Mouse (Mus musculus) granulocyte monocyte progenitor cell, adult 5-6 weeks (primary cell): ENCODE results near the gene Ifi27l2a. TPM values are rescaled to one million over a fixed set of nuclear protein-coding genes. Genes with fewer than 3 reads are reported as not detected.
"Not testable (repeated sequence)": the region's sequence is repeated elsewhere in the genome, so short reads cannot be mapped to it uniquely, and the experiment has no call there.

ENCODE experiments used
- ATAC-seq: replicated peaks from 2 replicates; pipeline ENCODE4 v1.8.0; 2016; ENCODE audit warnings: mild to moderate bottlenecking, moderate TSS enrichment, inconsistent platforms; ENCODE audit not compliant: poor library complexity, severe bottlenecking
- total RNA-seq, 2 experiments: library from RNA; stranded (forward) in 1 of 2; stranded (reverse) in 1 of 2; fragments of 200-712, 200-1000 nt in 1 of 2; fragments of >200 nt in 1 of 2; fragmentation: Nextera tagmentation in 1 of 2; gene quantifications; 2 replicates each; pipeline ENCODE4 v1.2.3; 2014 to 2017

Gene Ifi27l2a
- 1.3 and 8.9 TPM in 2 replicates for total RNA-seq (2014; fragmentation: Nextera tagmentation)
- 3.5 and 4.0 TPM in 2 replicates for total RNA-seq (2017)

DNA sequence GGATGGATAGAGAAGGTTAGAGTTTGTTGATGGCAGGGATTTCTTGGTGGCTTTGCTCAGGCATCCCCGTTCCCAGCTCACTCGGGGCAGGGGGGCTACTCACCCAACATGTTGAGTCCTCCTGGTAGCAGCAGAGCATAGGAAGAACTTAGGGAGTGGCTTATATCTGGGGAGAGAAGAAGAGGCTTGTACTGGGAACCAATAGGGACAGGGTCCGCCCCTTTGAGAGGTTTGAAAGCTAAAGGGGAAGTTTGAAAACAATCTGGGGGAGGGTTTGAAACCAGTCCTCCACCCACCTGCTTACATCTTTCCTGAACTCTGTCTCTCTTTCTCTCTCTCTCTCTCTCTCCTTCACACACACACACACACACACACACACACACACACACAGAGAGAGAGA lies at the start of gene Ifi27l2a:
Gene Ifi27l2a, minus strand, starts transcription at position 157 of the 400 bp plus-strand sequence.
- peak; percentile 74 for ATAC-seq

DNA sequence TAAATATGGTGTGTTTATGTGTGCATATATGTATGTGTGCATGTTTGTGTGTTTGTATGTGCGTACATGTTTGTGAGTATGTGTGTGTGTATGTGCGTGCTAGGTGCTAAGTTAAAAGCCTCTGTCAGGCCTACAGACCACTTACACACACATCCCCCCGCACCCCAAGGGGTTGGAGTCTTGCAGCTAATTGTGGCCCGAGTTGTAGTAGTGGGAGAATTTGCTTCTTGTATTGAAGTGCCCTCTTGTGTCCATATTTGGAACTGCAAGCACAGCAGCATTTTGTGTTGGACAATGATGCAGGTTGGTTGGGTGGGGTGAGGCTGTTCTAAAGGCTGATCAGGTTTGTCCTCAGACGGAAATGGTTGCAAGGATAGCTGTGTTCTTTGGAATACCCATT lies 49.3 kb upstream of the Ifi27l2a start:
- ATAC-seq: peak; percentile 74

DNA sequence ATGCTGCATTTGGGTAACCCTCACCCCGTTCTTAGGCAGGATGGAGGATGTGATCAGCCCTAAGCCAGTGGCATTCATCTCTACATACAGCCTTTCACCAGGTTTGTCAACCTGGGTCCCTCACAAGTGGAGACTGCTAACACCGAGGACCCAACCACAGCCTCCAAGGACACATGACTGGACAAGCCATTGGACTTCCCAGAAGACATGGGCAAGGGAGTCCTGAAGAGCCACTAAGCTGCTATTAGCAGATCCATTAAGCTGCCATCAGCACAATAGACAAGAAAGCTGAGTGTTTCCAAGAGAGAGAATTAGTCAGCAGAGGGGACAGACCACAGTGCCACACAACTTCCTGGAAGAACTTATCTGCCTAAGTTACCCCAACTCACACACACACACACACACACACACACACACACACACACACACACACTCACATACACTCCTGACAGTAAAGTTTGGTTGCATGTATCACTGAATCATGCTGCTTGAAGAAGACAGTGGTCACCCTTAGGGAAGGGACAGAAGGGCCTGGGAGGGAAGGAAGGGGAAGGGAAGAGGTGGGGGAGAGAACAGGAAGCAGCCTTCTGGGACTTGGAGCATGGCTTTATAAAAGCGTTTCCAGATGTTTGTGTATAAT lies 47.7 kb upstream of the Ifi27l2a start:
- 0 out of 2 replicates have a peak, but pooled peaks have one; percentile 20 for ATAC-seq

DNA sequence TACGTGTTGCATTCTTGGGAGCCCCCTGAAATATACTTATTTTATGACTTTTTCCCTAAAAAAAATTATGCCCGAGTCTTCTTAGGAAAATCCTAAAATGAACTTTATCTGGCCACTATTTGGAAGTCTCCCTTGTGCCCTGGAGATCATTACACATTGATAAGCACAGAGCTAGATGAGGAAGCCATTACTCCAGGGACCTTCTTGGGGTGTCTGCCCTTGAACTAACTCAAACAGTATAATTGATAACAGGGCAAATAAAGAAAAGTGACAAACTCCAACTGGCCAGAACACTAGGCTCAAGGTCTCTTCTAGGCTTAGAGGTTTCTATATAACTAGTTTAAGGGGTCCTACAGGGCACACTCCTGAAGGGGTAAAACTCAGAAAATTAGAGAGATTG lies 44.3 kb upstream of the Ifi27l2a start:
- no peak for ATAC-seq

DNA sequence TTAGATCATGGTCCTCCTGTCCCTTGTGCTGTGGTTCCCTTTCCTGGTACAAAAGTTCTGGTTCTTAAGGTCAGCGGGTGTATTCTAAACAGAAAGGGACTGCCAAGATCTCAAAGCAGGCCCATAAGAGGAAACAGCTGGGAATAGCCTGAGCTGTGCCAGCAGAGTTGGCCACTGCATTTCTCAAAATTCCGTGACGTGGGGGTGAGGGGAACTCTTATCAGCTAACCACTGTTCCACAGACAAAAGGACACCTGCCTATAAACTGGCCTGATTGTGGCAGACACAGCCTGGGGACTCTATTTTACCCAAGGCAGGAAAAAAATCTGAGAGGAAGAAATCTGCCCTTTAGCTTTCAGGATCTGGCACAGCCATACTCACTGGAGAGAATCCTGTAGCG lies 43.8 kb upstream of the Ifi27l2a start:
- ATAC-seq: no peak

DNA sequence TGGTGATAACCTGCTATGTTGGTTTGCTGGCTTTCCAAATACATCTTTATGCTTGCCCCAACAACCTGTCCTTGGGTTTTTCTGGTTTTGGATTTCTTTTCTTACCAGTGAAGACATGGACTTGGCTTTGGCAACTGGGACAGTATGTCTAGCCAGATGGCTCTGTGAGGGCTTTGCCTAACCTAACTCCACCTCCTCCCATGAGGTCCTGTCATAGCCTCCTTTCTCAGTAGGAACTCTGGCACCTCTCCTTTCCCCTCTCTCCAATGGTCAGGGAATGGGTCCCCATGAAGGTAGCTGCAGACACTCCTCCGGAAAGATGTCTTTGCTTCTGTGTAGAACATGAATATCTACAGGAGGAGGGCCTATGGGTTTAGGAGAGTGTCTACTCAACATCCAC lies 43.2 kb upstream of the Ifi27l2a start:
- ATAC-seq: no peak

DNA sequence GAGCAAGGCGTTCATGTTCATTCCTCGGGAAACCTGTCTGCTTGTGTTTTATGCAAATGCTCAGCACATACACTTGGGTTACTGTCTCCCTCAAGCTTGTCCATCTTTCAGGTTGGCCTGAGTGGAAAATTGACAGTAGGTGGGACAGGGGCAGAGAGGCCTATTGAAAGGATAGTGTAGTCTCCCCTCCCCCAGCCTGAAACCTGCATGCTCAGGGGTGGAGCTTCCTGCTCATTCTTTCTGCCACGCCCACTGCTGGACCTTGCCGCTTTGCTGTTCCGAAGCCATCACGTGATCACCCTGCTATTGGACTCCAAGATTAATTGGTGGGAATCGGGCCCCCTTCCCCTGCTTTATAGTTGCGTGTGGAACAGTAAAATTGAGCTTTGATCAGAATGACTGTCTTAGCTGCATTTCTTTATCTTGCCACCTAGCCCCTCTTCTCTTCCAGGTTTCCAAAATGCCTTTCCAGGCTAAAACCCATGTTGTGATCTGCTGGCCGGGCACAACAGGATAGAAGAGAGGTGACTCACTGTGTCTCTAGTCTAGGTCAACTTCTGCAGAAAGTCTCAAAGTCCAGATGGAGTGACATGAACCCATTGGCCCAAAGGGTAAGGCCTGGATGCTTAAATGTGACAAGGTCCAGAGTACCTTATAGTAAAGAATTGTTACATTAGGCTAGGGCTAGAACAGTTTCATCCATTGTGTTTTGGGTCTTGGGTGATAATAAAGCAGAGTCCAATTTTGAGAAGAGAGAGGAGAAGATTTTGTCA lies 40.9 kb upstream of the Ifi27l2a start:
- ATAC-seq: not testable (repeated sequence)

DNA sequence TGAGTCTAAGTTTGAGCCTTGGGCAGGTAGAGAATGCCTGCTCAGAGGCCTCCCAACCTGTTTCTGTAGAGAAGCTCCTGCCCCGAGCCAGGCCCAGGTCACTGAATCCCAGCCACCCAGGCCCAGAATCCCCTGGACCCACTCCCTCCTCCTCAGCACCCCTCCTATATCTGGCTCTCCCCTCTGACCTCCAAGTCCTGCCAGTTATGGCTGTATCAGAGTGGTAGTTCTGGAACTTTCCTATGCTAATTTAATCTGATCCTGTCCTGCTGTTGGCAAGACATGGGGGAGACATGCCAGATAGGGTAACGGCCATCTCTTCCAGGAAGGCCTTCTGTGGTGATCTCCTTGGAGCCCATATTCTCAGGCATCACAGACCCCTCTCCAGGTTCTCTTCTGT lies 39.3 kb upstream of the Ifi27l2a start:
- ATAC-seq: no peak

DNA sequence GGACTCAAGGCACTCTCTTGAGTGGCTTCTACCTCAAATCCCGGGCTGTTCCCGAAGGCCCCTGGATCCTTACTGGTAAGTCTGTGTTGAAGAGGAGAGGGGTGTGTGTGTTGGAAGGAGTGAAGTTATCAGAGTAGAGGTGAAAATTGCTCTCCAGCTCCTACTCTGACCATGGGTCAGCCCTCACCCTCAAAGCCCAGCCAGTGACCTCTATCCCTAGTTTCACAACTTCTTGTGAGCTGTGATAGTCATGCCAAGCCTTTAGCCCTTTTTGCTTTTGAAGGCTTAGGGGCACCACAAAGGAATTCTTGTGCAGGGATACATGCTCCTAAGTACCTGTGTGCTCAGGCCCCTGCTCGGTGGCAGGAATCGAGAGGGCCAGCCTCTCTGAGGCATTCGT lies 38.2 kb upstream of the Ifi27l2a start:
- no peak for ATAC-seq

DNA sequence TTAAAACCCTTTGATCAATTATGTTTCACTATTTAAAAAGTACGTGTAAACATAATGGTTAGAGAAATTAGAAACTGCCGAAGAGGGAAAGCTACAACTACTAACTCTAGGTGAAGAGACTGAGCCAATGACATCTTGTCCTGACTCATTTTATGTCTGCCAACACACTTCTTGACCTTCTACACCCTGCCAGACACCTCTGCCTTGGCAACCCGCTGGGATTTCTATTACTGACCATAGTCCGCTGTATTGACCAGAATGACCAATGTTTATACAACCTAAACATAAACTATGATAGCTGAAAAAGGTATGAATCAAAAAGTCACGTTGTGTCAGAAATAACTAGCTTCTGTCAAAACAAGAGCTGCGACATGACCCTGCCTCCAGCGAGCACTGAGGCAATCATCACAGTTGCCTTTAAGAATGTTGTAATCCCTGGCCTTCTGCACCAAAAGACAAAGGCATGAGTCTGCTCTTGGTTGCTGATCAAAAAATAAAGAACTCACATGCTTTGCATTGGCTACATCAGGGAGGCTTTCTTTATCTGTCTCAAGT lies 34.1 kb upstream of the Ifi27l2a start:
- no peak for ATAC-seq

DNA sequence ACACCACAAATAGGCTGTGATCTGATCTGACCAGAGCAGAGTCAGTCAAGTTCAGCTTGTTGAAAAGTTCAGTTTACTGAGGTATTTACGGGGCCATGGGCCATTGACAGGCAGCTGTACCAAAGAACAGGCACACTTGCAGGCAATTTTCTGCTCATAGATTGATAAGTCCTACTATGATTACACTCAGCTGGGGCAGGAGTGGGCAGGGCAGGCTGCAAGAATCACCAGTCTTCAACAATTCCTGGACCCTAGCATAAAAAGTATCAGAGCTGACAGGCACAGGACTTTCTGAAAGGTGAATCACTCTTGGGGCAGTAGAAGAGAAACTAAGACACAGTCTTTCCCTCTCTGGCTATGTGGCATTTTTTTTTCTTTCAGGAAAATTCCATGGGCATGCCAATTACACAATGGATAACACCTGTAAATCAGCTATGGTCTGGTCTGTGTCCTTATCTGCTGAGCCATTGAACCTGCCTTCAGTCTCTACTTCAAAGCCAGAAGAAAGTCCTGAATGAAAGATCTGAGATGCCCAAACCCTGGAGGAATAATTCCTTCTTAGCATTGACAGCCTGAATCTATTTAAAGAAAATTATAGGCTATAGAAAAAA lies 33.4 kb upstream of the Ifi27l2a start:
- no peak for ATAC-seq

DNA sequence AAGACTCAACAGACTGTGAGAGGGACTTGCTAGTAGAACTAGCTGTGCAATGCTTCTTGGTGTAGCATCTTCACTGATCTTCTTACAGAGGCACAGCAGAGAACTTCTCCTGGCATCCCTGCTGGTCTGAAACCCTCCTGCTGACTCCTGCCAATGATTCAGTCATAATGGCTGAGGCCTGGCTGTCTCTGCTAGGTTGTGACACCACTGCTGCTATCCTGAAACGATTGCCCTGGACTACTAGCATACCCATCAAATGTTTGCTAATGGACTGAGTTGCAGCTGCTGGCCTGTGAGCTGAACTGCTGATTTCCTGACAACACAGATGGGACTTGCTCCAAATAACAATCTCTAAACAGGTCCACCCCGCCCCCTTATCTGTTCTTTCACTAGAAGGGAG lies 31.0 kb upstream of the Ifi27l2a start:
- ATAC-seq: no peak

DNA sequence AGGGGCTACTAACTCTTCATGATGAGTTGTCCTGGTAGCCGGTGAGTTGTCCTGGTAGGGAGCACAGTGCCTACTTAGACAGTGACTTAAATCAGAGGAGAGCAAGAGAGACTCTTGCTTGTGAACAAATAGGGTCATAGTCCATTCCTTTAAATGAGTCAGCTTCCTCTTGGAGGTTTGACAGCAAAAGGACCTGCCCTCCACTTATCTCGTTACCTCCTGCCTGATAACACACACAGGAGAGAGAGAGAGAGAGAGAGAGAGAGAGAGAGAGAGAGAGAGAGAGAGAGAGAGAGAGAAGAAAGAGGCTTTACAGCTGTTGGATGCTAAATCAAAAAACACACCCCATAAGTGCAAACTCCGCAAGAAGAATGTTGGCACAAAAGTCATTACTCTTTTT lies 13.7 kb upstream of the Ifi27l2a start, which contains the start of gene Ifi27l2b:
Gene Ifi27l2b, minus strand, starts transcription at position 84 of the 400 bp plus-strand sequence.
- ATAC-seq: no peak

DNA sequence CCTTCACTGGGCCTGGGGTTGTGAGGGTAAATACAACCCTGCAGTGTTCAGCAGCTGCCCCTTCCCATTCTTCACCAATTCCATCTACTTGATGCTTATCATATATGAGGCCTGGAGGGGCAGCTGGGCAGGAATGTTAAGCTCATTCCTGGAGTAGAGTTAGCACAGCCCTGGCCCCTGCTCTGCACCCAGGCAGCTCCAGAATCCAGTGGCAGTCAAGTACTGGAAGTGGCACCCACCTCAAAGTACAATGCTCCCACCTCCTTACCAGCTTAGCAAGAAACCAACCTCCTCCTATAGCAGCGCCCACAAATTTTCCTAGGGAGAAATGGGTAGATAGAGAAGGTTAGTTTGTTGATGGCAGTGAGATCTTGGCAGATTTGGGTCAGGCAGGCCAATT lies 13.2 kb upstream of the Ifi27l2a start:
- not testable (repeated sequence) for ATAC-seq

DNA sequence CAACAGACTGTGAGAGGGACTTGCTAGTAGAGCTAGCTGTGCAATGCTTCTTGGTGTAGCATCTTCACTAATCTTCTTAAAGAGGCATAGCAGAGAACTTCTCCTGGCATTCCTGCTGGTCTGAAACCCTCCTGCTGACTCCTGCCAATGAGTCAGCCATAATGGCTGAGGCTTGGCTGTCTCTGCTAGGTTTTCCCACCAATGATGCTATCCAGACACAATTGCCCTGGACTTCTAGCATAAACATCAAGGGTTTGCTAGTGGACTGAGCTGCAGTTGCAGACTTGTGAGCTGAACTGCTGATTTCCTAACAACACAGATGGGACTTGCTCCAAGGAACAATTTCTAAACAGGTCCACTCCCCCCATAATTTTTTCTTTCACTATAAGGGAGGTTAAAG lies 9.9 kb upstream of the Ifi27l2a start:
- no peak for ATAC-seq

DNA sequence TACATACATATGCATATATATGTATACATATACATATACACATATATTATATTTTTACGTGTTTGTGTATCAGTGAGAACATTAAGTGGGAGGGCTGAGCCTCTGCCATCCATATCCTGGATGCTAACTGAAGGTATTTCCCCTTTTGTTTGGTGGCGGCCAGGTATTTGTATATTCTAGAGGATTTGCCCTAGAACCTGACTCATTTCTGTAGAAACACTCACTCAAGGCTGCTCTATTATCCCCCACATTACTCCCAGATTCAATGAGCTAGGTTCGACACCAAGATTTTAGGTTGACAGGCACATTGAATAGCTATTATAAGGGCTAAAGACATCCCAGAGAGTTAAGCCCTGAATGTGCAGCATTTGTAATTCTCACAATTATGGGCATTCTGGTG lies 1.6 kb upstream of the Ifi27l2a start:
- no peak for ATAC-seq

DNA sequence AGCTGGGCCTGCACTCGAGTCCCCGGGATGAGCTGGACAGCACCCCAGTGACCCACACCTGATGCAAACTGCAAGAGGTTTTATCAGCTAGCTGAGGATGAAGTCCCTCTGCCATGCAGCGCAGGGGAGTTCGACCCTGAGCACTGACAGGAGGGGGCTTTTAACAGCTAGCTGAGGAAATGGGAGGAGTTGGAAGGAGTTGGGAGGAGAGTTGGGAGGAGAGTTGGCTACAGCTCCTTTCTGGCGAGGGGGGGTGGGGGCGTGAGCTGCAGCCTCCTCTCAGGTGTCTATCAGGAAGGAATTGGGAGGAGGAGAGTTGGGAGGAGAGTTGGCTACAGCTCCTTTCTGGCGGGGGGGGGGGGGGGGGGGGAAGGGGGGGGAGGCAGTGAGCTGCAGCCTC lies 781 bp upstream of the Ifi27l2a start:
- not testable (repeated sequence) for ATAC-seq

DNA sequence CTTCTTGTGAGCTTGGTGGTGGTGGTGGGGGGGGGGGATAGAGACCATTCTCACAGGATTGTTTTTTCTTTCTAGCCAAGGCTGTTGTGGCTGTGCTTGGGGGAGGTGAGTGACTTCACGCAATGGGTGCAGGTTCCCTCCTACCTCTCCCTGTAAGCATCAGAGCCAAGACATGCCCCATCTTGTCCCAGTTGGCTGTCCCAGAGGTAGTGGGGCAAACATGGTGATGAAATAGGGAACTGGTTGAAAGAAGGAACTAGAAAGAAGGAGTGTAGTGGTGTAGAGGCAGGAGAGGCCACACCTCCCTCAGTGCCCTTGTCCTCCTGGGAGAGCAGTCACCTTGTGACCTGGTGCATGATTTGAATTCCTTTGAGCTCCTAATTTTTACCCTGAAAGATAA lies 5.9 kb downstream of the Ifi27l2a start:
- peak; percentile 80 for ATAC-seq

DNA sequence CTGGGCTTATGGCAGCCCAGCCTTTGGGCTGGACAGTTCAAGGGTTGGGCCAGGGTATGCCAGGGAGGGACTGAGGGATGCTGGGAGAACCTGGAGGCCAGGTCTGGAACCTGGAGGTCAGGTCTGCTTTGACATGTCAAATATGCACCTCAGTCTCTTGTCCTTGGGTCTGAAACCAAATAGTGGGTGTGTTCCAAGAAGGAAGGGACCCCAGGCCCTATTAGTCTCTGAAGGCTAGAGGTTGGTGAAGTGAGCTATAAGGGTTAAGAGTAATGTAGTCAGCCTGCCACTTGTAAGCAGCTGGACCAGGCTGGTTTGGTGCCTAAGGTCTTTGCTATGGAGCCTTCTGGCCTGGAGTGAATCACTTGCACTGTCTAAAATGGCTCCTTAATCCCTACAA lies 8.6 kb downstream of the Ifi27l2a start:
- no peak for ATAC-seq

DNA sequence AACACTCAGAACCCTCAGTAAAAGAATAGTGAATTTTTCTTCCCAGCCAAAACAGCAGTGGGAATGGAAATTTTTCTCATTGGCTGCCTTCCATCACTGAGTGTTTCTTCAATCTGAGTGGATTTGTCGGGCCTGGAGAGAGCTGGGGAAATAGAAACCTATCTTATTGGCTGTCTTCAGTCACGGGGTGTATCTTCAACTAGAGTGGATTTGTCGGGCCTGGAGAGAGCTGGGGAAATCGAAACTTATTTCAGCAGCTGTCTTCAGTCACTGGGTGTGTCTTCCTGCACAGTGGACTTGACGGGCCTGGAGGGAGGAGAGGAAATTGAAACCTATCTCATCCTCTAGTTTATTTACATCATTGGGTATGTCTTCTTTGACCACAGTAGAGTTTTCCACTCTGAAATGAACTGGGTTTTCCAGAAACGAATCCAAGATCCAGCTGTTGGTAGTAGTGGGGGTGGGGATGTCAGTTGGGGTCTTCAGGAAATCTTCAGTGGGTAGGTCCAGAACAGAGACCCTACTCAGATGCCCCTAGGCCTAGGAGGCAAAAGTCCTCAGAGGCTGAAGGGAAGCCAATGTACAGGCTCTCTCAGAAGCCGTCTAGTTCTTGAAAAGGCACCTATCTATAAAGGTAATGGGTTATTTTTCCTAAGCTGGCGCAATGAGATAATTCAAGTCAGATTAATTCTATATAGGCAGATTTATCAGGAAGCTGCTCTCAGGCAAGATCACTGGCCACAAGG lies 9.3 kb downstream of the Ifi27l2a start, which contains the start of gene Ifi27:
Gene Ifi27, plus strand, starts transcription at position 226 of the 746 bp plus-strand sequence.
- ATAC-seq: peak; percentile 89
